Mouse (Mus musculus) hindbrain, embryonic 14.5 days (tissue): ENCODE data around the gene Atp6v1a. TPM values are rescaled to one million over a fixed set of nuclear protein-coding genes. Genes with fewer than 3 reads are reported as not detected.

Source experiments
- ATAC-seq: fragments of 200-750 bp; cut with Nextera tagmentation; 2 replicates; pipeline ENCODE4 v1.8.0; 2017; ENCODE audit warnings: moderate number of reproducible peaks, mild to moderate bottlenecking, moderate TSS enrichment, moderate library complexity; ENCODE audit not compliant: low FRiP score
- DNase-seq: peaks from one replicate; pipeline ENCODE4 v3.0.0-alpha.2; 2015; ENCODE audit warnings: low spot score
- H3K27ac ChIP-seq: fragments of 300-500 bp; sonication (generic); 2 replicates; pipeline ENCODE4 v1.5.1; 2014; ENCODE audit warnings: mild to moderate bottlenecking, moderate library complexity
- H3K27me3 ChIP-seq: fragments of 300-500 bp; sonication (generic); 2 replicates; pipeline ENCODE4 v1.6.1; 2014; ENCODE audit warnings: mild to moderate bottlenecking, low read length, mixed read lengths; ENCODE audit not compliant: control insufficient read depth, insufficient read depth
- H3K36me3 ChIP-seq: fragments of 300-500 bp; sonication (generic); replicated peaks from 2 replicates; pipeline ENCODE4 v1.6.1; 2014; ENCODE audit not compliant: control insufficient read depth, insufficient read depth
- H3K4me1 ChIP-seq: fragments of 300-500 bp; sonication (generic); replicated peaks from 2 replicates; pipeline ENCODE4 v1.6.1; 2014; ENCODE audit warnings: antibody characterized with exemption, low read length, mixed read lengths; ENCODE audit not compliant: control insufficient read depth, insufficient read depth
- H3K4me2 ChIP-seq: fragments of 300-500 bp; sonication (generic); replicated peaks from 2 replicates; pipeline ENCODE4 v1.6.1; 2014; ENCODE audit warnings: mild to moderate bottlenecking, moderate library complexity
- H3K4me3 ChIP-seq: fragments of 300-500 bp; sonication (generic); replicated peaks from 2 replicates; pipeline ENCODE4 v1.5.1; 2014; ENCODE audit warnings: mild to moderate bottlenecking, low read length
- H3K9ac ChIP-seq: fragments of 300-500 bp; sonication (generic); 2 replicates; pipeline ENCODE4 v1.6.1; 2014
- H3K9me3 ChIP-seq: fragments of 300-500 bp; sonication (generic); 2 replicates; pipeline ENCODE4 v1.6.1; 2016; ENCODE audit warnings: low read length; ENCODE audit not compliant: control insufficient read depth
- WGBS: fragments of 180-500 bp; shearing (Covaris S2); extraction: QIAGEN DNeasy Blood & Tissue Kit; methylation state at CpG from one replicate; pipeline ENCODE4 v1.1.7; 2014; 5-methylcytosine and 5-hydroxymethylcytosine counted together
- polyA plus RNA-seq: library from polyadenylated mRNA; unstranded; fragments of >200 nt; fragmentation: Nextera tagmentation; extraction: Ambion mirVana; gene quantifications from 2 replicates; pipeline ENCODE4 v1.2.1, GENCODE M21; 2014

Gene Atp6v1a
- polyA plus RNA-seq, 1 experiment from 2014 or later, result 169 TPM

DNA sequence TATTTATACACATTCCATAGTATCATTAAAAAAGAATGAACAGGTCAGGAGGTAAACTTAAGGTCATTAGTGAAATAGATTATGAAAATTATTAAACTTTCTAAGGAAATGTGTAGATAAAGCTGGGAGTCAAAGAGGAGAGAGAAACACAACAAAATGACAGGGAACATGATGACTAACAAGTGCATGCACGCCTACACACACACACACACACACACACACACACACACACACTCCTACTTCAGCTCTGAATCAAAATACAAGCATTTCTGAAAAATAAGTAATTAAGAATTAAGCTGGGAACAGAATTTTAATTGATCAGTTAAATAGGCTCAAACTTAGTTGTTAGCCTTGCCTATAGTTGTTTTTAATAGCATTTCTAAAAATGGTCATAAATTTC lies 14.8 kb downstream of the Atp6v1a start:
- H3K9ac ChIP-seq, result no peak overlapping the region
- no peak for ATAC-seq
- H3K4me1 ChIP-seq, result no peaks in the 10 kb centered on the region
- no peaks in the 10 kb centered on the region for H3K27me3 ChIP-seq
- H3K4me2 ChIP-seq, result no peak overlapping the region
- no peak overlapping the region for H3K27ac ChIP-seq
- H3K4me3 ChIP-seq, result no peak overlapping the region
- no peaks in the 10 kb centered on the region for H3K9me3 ChIP-seq
- H3K36me3 ChIP-seq, result no peaks in the 10 kb centered on the region
- WGBS, result 90% methylated on average over 1 of the region's 1 CpGs
- no peak for DNase-seq

DNA sequence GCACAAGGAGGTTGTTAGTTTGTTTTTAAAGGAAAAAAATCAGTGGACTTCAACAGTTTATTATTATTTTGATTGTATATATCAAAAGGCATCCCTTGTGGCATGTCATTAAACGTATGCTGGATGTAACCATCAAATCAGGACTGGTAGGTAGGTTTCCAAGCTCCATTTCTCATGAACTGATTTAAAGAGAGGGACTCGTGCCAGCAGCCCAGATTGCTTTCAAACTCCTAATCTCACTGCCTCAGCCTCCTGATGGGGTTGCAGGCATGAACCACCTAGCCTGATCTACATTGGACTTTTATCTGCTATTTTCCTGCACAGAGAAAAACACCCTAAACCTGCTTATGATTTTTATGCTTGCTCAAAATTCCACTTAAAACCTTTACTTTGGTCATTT lies 15.7 kb downstream of the Atp6v1a start:
- no peak overlapping the region for H3K27ac ChIP-seq
- no peak overlapping the region for H3K4me3 ChIP-seq
- no peak overlapping the region for H3K4me2 ChIP-seq
- H3K4me1 ChIP-seq, result no peaks in the 10 kb centered on the region
- H3K9ac ChIP-seq, result no peak overlapping the region
- no peaks in the 10 kb centered on the region for H3K9me3 ChIP-seq
- ATAC-seq (no peak), DNase-seq (no peak)
- H3K36me3 ChIP-seq, result no peaks in the 10 kb centered on the region
- no peaks in the 10 kb centered on the region for H3K27me3 ChIP-seq
- WGBS, result 81% methylated on average over 2 of the region's 2 CpGs

DNA sequence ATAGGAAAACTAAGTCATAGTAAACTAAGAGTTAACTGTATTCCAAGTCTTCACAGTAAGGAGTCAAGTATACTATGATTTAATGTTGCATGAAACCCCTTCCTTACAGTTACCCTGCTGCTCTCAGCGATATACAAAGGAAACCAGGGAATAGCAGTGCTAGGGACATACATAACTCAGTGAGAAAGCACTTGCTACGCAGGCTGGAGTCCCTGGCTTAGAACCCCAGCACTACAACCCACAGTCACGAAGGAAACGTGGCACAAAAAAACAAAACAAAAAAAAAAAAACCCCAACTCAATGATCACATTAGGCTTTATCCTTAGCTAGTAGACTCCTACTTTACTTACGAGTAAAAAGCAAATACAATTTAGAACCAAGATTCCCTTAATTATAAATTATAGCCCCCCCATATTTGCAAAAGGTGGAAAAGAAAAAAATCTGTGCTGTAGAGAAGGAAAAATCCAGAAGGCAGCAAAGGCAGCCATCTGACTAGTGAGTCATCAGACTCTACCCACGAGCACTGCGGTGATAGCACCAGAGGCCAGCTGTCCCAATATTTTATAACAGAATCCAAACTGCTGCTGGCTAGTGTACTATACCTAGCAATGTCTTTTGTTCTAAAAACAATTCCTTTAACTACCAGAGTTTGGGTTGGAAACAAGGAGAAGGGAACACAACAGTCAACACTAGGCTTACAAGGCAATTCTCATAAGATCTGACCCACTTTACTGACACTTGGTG lies 16.4 kb downstream of the Atp6v1a start:
- Histone ChIP-seq H3K36me3 (peaks cover 5% of the 10 kb centered on the region; the same call in 1 of the 2 replicates), H3K27me3 (no peaks in the 10 kb centered on the region), H3K9ac (no peak overlapping the region), H3K27ac (no peak overlapping the region), H3K4me2 (no peak overlapping the region), H3K4me1 (no peaks in the 10 kb centered on the region), H3K4me3 (no peak overlapping the region), H3K9me3 (no peaks in the 10 kb centered on the region)
- 86% methylated on average over 7 of the region's 7 CpGs for WGBS
- no peak for ATAC-seq
- DNase-seq, result no peak

DNA sequence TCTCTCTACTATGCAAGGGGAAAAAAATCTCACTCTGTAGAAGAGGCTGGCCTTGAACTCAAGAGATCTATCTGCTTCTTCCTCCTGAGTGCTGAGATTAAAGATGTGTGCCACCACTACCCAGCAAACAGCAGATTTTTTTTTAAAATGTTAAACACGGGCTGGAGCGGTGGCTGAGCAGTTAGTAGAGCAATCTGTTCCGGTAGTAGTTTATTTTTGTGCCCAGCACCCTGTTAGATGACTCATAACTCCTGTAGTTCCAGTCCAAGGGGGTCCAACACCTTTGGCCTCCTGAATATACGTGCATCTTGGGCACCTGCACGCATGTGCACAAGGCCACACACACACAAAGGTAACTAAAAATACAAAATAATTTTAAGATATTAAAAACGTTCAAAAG lies 16.9 kb downstream of the Atp6v1a start:
- Histone ChIP-seq H3K27me3 (no peaks in the 10 kb centered on the region), H3K9ac (no peak overlapping the region), H3K4me3 (no peak overlapping the region), H3K9me3 (no peaks in the 10 kb centered on the region), H3K4me1 (no peaks in the 10 kb centered on the region), H3K4me2 (no peak overlapping the region), H3K36me3 (peaks cover 9% of the 10 kb centered on the region; the same call in 1 of the 2 replicates), H3K27ac (no peak overlapping the region)
- no peak for ATAC-seq
- DNase-seq, result no peak
- WGBS, result 87% methylated on average over 6 of the region's 6 CpGs

DNA sequence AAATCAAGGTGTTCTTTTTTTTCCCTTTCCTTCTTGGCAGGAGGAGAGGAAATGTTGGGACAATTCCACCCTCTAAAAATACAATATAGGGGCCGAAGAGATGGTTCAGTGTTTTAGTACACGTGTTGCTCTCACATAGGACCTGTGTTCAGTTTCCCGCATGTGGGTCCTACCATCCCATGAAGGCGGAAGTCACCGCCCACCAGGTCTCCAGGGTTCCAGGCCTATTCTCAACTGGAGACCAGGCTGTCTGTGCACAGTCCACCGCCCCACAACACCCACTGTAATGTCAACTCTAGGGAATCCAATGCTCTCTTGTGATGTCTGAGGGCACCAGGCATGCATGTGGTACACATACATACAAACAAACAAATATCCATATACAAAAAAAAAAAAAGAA lies 17.4 kb downstream of the Atp6v1a start:
- Histone ChIP-seq H3K36me3 (peaks cover 9% of the 10 kb centered on the region; the same call in 1 of the 2 replicates), H3K4me1 (no peaks in the 10 kb centered on the region)
- no peak for ATAC-seq

DNA sequence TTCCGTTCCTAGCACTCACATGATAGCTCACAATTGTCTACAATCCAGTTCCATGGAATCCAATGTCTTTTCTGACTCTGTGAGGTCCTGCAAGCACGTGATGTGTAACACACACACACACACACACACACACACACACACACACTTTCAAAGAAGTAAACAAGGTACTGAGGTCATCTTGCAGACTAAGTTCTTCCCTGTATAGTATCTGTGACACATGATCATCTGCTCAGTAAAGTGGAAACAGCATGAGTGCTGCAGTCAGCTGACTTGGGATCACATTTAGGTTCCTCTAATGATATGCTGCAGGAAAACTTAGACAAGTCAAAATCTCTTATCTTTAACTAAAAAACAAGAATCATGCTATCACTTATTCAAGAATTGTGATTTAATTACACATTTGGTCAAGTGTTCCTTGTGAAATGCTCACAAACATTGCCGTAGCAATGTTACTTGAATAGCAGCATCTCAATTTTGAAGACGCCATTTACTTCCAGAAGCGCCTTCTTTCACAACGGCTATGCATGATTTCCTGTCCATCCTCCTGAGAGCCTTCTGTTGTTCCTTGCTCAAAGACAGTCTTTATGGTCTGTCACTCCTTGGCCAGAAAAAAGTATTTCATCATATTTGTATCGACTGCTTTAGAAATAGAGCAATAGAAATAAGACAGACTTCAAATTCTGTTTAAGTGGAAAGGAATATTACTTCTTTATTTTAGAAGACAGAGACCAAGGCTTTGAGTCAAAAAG lies 19.6 kb downstream of the Atp6v1a start:
- ATAC-seq, result no peak
- H3K9me3 ChIP-seq, result no peaks in the 10 kb centered on the region
- no peak overlapping the region for H3K9ac ChIP-seq
- H3K36me3 ChIP-seq, result peaks cover 27% of the 10 kb centered on the region
- H3K27ac ChIP-seq, result no peak overlapping the region
- no peaks in the 10 kb centered on the region for H3K4me1 ChIP-seq
- H3K27me3 ChIP-seq, result no peaks in the 10 kb centered on the region
- WGBS, result 84% methylated on average over 7 of the region's 7 CpGs
- DNase-seq, result no peak
- H3K4me3 ChIP-seq, result no peak overlapping the region
- no peak overlapping the region for H3K4me2 ChIP-seq

More for the DNA sequence above, 17.4 kb downstream of the Atp6v1a start:
- WGBS, result 92% methylated on average over 6 of the region's 6 CpGs
- no peaks in the 10 kb centered on the region for H3K9me3 ChIP-seq
- H3K27me3 ChIP-seq, result no peaks in the 10 kb centered on the region
- DNase-seq, result no peak
- no peak overlapping the region for H3K9ac ChIP-seq
- H3K4me2 ChIP-seq, result no peak overlapping the region
- no peak overlapping the region for H3K4me3 ChIP-seq
- no peak overlapping the region for H3K27ac ChIP-seq

DNA sequence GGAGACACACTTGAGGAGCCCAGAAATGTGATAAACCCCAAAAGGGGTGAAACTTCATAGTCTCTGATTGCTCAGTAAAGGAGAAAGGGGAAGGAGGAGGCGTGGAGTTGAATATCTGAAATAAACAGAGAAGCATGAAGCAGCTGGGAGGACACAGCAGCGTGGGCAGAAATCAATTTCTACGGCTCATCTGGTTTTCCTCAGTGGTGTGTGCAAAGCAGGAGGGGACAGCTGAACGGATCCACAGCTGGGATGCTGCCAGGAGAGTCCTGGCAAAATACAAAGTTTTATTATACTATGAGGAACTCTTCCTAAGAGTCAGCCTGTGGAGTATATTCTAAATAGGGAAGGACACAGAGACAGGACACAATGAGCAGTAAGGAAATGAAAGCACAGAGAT lies 30.5 kb downstream of the Atp6v1a start:
- Histone ChIP-seq H3K4me3 (no peak overlapping the region), H3K27ac (no peak overlapping the region), H3K27me3 (no peaks in the 10 kb centered on the region), H3K4me2 (no peak overlapping the region), H3K4me1 (no peaks in the 10 kb centered on the region), H3K9me3 (no peaks in the 10 kb centered on the region), H3K36me3 (peaks cover 76% of the 10 kb centered on the region), H3K9ac (no peak overlapping the region)
- DNase-seq, result no peak
- WGBS, result 81% methylated on average over 4 of the region's 4 CpGs
- no peak for ATAC-seq

DNA sequence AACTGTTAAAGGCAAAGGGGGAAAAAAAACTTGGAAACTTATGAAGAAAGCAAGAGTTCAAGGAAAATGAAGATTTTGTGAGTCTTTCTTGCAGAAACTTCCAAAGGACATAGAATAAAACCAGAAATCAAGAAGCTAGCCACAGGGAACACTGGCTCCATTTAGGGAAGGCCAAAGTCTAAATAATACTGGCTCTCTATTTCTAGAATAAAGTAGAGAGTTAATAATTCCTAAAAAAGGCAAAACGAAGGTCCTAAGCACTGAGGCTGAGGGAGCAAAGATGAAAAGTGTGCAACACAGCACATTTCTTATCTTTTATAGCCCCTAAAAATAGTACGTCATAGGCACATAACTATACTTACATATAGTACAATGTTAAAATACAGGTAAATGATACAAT lies 34.3 kb downstream of the Atp6v1a start:
- no peak overlapping the region for H3K27ac ChIP-seq
- ATAC-seq, result no peak
- peaks cover 88% of the 10 kb centered on the region for H3K36me3 ChIP-seq
- no peaks in the 10 kb centered on the region for H3K4me1 ChIP-seq
- H3K27me3 ChIP-seq, result no peaks in the 10 kb centered on the region
- WGBS, result 95% methylated on average over 2 of the region's 2 CpGs
- H3K9ac ChIP-seq, result no peak overlapping the region
- H3K4me3 ChIP-seq, result no peak overlapping the region
- no peak for DNase-seq
- H3K9me3 ChIP-seq, result no peaks in the 10 kb centered on the region
- no peak overlapping the region for H3K4me2 ChIP-seq

DNA sequence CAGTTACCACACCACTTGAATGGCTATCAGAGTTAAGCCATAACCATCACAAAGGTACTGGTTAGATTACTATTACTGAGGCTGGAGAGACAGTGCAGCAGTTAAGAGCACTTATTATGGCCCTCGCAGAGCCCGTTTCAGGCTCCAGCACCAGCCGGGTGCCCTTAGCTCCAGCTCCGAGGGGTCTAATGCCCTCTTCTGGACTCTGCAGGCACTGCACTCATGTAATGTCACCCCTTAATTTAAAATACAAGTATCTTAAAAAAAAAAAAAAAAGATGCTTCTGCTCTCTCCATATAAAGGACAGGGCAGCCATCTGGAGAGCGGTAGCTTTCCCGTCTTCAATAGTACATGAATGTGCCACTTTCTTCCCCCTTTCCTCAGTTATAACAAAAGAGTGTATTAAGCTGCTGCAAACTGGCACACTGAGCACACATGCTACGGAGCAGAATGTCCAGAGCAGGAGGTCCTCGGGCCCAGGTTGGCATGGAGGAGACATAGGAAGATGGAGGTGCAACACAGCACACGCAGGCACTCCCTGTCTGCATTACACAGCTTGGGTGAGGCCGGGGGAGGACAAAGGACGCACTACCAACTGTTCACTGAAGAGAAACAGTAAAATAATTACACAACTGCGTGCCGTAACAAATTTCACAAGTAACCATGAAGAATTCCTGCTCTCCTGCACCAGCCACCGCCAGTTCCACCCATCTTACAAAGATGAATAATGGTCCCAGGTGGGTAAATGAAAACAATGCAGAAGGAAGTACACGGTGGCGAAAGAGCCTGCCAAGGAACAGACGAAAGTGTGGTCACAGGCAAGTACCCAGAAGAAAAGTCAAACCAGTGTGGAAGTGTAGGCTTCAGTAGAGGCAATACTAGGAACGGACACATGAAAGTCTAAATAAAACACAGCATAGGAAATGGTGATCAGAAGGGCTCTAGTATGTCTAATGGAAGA lies 35.4 kb downstream of the Atp6v1a start:
- no peaks in the 10 kb centered on the region for H3K27me3 ChIP-seq
- H3K4me1 ChIP-seq, result no peaks in the 10 kb centered on the region
- no peaks in the 10 kb centered on the region for H3K9me3 ChIP-seq
- no peak overlapping the region for H3K27ac ChIP-seq
- H3K4me2 ChIP-seq, result no peak overlapping the region
- whole genome bisulfite sequencing, result 87% methylated on average over 18 of the region's 18 CpGs
- H3K9ac ChIP-seq, result no peak overlapping the region
- peaks cover 89% of the 10 kb centered on the region for H3K36me3 ChIP-seq
- H3K4me3 ChIP-seq, result no peak overlapping the region
- no peak for ATAC-seq
- DNase-seq, result no peak
